Mouse (Mus musculus) limb, embryonic 11.5 days (tissue): Measurements from ENCODE around the gene Ccr2. TPM values are rescaled to one million over a fixed set of nuclear protein-coding genes. Genes with fewer than 3 reads are reported as not detected.

Experiments
- ATAC-seq: fragments of 200-750 bp; cut with Nextera tagmentation; 2 replicates; pipeline ENCODE4 v1.8.0; 2017; ENCODE audit warnings: low read depth; ENCODE audit not compliant: insufficient number of reproducible peaks, low FRiP score, low TSS enrichment
- DNase-seq: peaks from one replicate; pipeline ENCODE4 v3.0.0-alpha.2; 2015; ENCODE audit warnings: low spot score
- H3K27ac ChIP-seq: fragments of 300-500 bp; sonication (generic); replicated peaks from 2 replicates; pipeline ENCODE4 v1.5.1; 2014; ENCODE audit warnings: low read depth, mild to moderate bottlenecking, low read length
- H3K27me3 ChIP-seq: fragments of 300-500 bp; sonication (generic); 2 replicates; pipeline ENCODE4 v1.6.1; 2014; ENCODE audit warnings: mild to moderate bottlenecking, low read length, mixed read lengths; ENCODE audit not compliant: control insufficient read depth, insufficient read depth
- H3K36me3 ChIP-seq: fragments of 300-500 bp; sonication (generic); 2 replicates; pipeline ENCODE4 v1.6.1; 2014; ENCODE audit warnings: mild to moderate bottlenecking, low read length, moderate library complexity, mixed read lengths; ENCODE audit not compliant: control insufficient read depth, insufficient read depth
- H3K4me1 ChIP-seq: fragments of 300-500 bp; sonication (generic); 2 replicates; pipeline ENCODE4 v1.6.1; 2014; ENCODE audit warnings: low read length, mixed read lengths; ENCODE audit not compliant: control insufficient read depth, insufficient read depth
- H3K4me2 ChIP-seq: fragments of 300-500 bp; sonication (generic); 2 replicates; pipeline ENCODE4 v1.6.1; 2014; ENCODE audit warnings: low read depth, mild to moderate bottlenecking, moderate library complexity; ENCODE audit not compliant: severe bottlenecking
- H3K4me3 ChIP-seq: fragments of 300-500 bp; sonication (generic); 2 replicates; pipeline ENCODE4 v1.5.1; 2014; ENCODE audit warnings: low read depth, low read length
- H3K9ac ChIP-seq: fragments of 300-500 bp; sonication (generic); 2 replicates; pipeline ENCODE4 v1.6.1; 2014; ENCODE audit warnings: mild to moderate bottlenecking, low read length
- H3K9me3 ChIP-seq: fragments of 300-500 bp; sonication (generic); 2 replicates; pipeline ENCODE4 v1.6.1; 2016; ENCODE audit warnings: low read length; ENCODE audit not compliant: control insufficient read depth
- WGBS: fragments of 180-500 bp; shearing (Covaris S2); extraction: QIAGEN DNeasy Blood & Tissue Kit; methylation state at CpG from one replicate; pipeline ENCODE4 v1.1.7; 2014; 5-methylcytosine and 5-hydroxymethylcytosine counted together
- polyA plus RNA-seq: library from polyadenylated mRNA; unstranded; fragments of >200 nt; fragmentation: Nextera tagmentation; extraction: Ambion mirVana; gene quantifications from 2 replicates; pipeline ENCODE4 v1.2.1, GENCODE M21; 2014

The Ccr2 gene
- polyA plus RNA-seq, 1 experiment from 2014 or later: 0.24 TPM

DNA sequence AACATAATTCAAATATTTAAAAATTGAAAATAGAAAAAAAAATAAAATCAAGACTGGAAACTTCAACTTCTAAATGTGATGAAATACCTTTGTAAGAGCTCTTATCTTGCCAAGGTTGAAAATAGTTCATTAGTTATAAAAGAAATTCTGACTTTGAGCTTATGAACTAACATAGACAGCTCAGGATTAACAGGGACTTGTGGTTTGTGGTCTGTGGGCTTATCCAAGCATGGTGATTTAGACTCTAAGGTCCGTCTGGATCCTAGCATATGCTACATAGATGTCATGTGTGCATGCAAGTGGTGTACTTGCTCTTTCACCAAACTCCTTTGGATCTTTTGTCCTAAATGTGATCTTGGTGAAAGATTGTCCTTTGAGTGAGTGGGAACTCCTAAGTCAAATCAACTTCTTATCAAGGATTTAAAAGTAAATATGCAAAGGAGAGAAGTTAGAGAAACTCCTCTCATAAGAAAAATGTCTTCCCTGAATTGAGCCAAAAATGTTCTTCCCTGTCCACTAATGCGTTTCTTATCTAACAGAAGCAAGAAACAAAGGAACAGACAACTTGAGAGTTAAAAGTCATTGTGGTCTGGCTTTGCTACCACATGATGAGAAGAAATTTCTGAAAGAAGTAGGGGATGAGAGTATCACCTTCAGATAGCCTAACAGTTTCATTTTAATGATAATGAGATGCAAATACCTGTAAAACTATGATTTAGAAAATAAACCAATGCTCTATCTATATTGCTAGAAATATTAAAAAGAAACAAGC lies 6.8 kb downstream of the Ccr2 start:
- Histone ChIP-seq H3K27me3 (no peaks in the 10 kb centered on the region), H3K27ac (no peak overlapping the region), H3K4me1 (no peaks in the 10 kb centered on the region), H3K9ac (no peak overlapping the region), H3K9me3 (no peaks in the 10 kb centered on the region), H3K36me3 (no peaks in the 10 kb centered on the region), H3K4me3 (no peak overlapping the region), H3K4me2 (no peak overlapping the region)
- 65% methylated on average over 2 of the region's 2 CpGs for WGBS
- DNase-seq (no peak), ATAC-seq (no peak)

- no peaks in the 10 kb centered on the region for H3K27me3 ChIP-seq
- WGBS: 88% methylated on average over 1 of the region's 1 CpGs
- H3K36me3 ChIP-seq: no peaks in the 10 kb centered on the region
- H3K27ac ChIP-seq: no peak overlapping the region
- DNase-seq (no peak), ATAC-seq (no peak)
- no peaks in the 10 kb centered on the region for H3K4me1 ChIP-seq
- no peaks in the 10 kb centered on the region for H3K9me3 ChIP-seq
- H3K4me3 ChIP-seq: no peak overlapping the region
- no peak overlapping the region for H3K9ac ChIP-seq
- H3K4me2 ChIP-seq: no peak overlapping the region
Observed at GRCm38 (mm10) chr9:124111997-124112396, 10.2 kb downstream of the Ccr2 start.

- Histone ChIP-seq H3K9me3 (no peaks in the 10 kb centered on the region), H3K27ac (no peak overlapping the region), H3K27me3 (no peaks in the 10 kb centered on the region), H3K4me1 (no peaks in the 10 kb centered on the region), H3K9ac (no peak overlapping the region), H3K36me3 (no peaks in the 10 kb centered on the region), H3K4me2 (no peak overlapping the region), H3K4me3 (no peak overlapping the region)
- 92% methylated on average over 1 of the region's 1 CpGs for WGBS
- DNase-seq: no peak
- ATAC-seq: no peak
Observed at GRCm38 (mm10) chr9:124112591-124113239, 11.0 kb downstream of the Ccr2 start.

DNA sequence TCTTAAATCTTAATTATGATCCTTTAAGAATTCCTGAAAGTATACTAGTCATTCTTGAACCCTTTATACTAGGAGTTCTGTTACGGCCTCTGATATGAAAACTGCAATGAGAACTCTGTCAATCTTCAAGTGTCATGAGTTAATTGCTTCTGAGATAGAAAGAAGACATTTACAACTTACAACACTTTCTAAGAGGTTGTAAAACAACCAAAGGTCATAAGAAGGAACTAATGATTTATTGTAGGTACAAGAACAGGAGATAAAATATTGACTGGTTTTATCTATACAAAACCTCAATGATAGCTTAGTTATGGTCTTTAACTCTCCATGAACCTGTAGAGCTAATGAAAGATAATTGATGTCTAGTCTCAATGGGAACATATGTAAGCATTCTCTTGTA lies 12.0 kb downstream of the Ccr2 start:
- H3K9ac ChIP-seq: no peak overlapping the region
- no peak overlapping the region for H3K27ac ChIP-seq
- ATAC-seq (no peak), DNase-seq (no peak)
- H3K4me1 ChIP-seq: no peaks in the 10 kb centered on the region
- no peaks in the 10 kb centered on the region for H3K36me3 ChIP-seq
- no peak overlapping the region for H3K4me2 ChIP-seq
- H3K9me3 ChIP-seq: no peaks in the 10 kb centered on the region
- 73% methylated on average over 1 of the region's 1 CpGs for WGBS
- no peaks in the 10 kb centered on the region for H3K27me3 ChIP-seq
- no peak overlapping the region for H3K4me3 ChIP-seq

DNA sequence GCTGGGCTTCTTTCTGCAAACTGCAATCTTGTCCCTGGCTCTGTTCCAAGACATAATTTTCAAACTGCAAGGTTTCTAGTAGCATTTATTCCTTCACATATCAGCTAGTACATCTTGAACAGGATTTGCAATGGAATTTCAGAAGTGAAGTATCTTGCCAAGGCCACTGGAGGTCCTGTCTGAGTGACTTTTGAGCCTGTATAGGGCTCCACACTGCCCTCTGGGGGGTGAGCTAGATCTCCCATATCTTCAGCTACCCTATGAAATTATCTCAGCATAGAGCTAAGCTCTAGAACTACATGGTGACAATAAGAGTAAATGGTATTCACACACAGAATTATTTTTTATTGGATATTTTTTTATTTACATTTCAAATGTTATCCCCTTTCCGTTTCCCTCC lies 16.7 kb downstream of the Ccr2 start:
- no peak for DNase-seq
- WGBS: 90% methylated on average over 1 of the region's 1 CpGs
- Histone ChIP-seq H3K27me3 (no peaks in the 10 kb centered on the region), H3K27ac (no peak overlapping the region), H3K4me1 (no peaks in the 10 kb centered on the region), H3K9me3 (no peaks in the 10 kb centered on the region), H3K4me2 (no peak overlapping the region), H3K36me3 (no peaks in the 10 kb centered on the region), H3K4me3 (no peak overlapping the region), H3K9ac (no peak overlapping the region)
- ATAC-seq: no peak

DNA sequence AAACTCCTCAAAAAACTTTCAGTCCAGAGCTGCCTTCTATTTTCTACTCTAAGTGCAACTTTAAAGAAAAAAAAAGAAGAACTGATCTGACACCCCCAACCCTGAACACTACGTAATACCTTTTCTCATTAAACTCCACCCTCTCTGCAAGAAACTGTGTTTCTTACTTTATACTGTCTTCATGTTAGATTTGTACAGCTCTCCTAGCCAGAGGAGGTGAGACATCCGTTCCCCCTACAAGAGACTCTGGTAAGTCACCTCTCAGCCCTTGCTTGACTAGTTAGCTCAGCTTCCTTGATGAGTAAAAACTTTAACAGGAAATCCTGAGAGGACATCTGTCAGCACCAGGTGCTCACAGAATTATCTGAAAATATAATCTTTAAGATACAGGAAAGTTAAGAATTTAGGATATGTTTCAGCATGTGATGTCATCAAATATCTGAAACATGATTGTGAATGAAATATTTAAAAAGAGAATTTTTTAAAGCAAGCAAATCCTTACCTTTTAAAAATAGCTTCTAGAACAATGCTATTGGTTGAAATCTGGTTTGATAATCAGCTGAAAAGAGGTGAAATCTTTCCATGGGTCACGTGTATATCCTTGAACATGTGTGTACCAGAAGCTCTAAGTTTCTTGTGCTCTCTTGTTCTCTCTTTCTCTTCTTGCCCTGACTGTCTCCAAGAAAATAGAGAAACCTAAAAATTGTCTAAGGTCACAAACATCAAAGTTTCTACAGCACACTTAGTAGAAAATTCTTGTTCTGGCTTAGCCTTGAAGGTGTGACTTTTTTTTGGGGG lies 19.8 kb downstream of the Ccr2 start, which contains the start of gene Ccr5:
Gene Ccr5 (plus strand): TSS at position 157 of the 798 bp plus-strand sequence.
- WGBS: 82% methylated on average over 3 of the region's 3 CpGs
- DNase-seq: no peak
- Histone ChIP-seq H3K27ac (no peak within 1 kb of the TSS), H3K36me3 (no peaks in the 10 kb centered on the region), H3K27me3 (no peaks in the 10 kb centered on the region), H3K9me3 (no peaks in the 10 kb centered on the region), H3K4me2 (no peak within 1 kb of the TSS), H3K9ac (no peak within 1 kb of the TSS), H3K4me3 (no peak within 1 kb of the TSS), H3K4me1 (no peaks in the 10 kb centered on the region)
- ATAC-seq: no peak

- DNase-seq (no peak), ATAC-seq (no peak)
- 86% methylated on average over 11 of the region's 11 CpGs for WGBS
- no peaks in the 10 kb centered on the region for H3K9me3 ChIP-seq
- no peaks in the 10 kb centered on the region for H3K27me3 ChIP-seq
- no peaks in the 10 kb centered on the region for H3K4me1 ChIP-seq
- no peak overlapping the region for H3K4me2 ChIP-seq
- no peak overlapping the region for H3K9ac ChIP-seq
- H3K36me3 ChIP-seq: no peaks in the 10 kb centered on the region
- no peak overlapping the region for H3K27ac ChIP-seq
- H3K4me3 ChIP-seq: no peak overlapping the region
Observed at GRCm38 (mm10) chr9:124125576-124125975, 23.8 kb downstream of the Ccr2 start.

DNA sequence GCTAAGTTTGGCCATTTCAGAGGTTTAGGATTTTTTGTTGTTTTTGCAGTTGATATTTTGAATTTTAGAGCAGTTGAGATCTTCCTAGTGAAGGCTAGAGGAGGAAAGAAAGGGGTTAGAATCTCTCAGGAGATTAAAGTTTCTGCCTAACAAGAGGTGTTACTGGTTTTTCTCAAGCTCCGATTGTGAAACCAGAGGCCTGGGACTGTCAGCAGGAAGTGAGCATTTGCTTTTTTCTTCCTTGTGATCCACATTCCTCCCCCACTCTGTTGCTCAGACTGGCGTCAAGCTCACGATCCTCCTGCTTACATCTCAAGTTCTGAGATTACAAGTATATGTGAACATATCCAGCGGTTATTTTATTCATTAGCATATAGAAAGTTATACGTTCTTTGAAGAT lies 24.6 kb downstream of the Ccr2 start:
- WGBS: 37% methylated on average over 5 of the region's 5 CpGs
- Histone ChIP-seq H3K4me2 (no peak overlapping the region), H3K4me1 (no peaks in the 10 kb centered on the region), H3K27ac (no peak overlapping the region), H3K27me3 (no peaks in the 10 kb centered on the region), H3K9me3 (no peaks in the 10 kb centered on the region), H3K9ac (no peak overlapping the region), H3K4me3 (no peak overlapping the region), H3K36me3 (no peaks in the 10 kb centered on the region)
- ATAC-seq (no peak), DNase-seq (no peak)
